Mouse (Mus musculus): ENCODE data around the gene Hivep1. TPM values are rescaled to one million over a fixed set of nuclear protein-coding genes. Genes with fewer than 3 reads are reported as not detected.

Gene Hivep1
- total RNA-seq, 2 experiments from 2014 or later: 53.9 TPM

DNA sequence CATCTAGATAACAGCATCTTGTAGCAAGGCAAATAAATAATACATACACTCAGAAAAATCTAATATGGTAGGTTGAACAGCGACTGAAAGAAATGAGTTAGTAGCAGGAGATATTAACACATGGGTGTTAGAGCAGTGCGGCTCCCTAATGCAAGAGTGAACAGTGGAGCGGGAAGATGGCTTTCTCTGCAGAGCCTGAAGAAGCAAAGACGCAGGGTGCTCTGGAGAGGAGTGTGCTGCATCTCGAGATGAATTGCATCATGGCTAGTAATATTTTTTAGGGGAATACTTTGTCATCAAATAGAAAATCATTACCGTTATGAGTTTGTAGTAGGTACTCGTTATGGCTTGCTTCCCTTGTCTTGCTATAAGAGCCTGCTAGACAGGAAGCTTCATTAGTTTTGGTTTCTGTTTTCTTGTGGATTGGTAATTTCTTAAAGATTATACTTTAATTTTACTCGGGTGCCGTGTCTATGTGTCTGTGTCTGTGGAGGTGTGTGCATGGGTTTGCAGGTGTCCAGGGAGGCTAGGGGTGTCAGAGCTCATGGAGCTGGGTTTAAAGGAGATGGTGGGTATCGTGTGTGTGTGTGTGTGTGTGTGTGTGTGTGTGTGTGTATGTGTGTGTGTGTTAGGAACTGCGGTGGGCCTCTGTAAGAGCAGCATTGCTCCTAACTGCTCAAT lies 51.8 kb downstream of the Hivep1 start:
- DNase-seq (ENCODE audit: low spot score in 2 of 2): no peak
- intact Hi-C loops (cut with DNase I): loop anchor here (5.0 kb wide), 1 partner anchor 51 kb away; the partner anchor contains the start of gene Hivep1

DNA sequence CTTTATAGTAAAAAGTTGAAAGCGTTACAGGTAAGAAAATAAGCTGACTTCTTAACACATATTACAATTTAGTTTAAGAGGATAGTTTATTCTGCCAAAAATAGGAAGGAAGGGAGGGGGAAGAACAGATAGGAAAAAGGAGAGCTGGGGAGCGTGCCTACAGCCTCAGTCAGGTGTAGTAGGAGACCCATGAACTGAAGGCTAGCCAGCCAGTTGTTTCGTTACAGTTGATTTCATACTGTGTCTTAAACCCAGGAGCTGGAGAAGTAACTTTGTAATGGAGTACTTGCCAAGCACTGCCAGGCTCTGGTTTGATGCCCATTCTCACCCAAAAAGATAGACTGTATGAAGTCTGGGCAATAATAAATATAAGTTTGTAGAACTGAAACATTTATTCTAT lies 52.5 kb downstream of the Hivep1 start:
- intact Hi-C loops (cut with DNase I): loop anchor here (5.0 kb wide), 1 partner anchor 52 kb away; the partner anchor contains the start of gene Hivep1
- DNase-seq (ENCODE audit: low spot score in 2 of 2): no peak

DNA sequence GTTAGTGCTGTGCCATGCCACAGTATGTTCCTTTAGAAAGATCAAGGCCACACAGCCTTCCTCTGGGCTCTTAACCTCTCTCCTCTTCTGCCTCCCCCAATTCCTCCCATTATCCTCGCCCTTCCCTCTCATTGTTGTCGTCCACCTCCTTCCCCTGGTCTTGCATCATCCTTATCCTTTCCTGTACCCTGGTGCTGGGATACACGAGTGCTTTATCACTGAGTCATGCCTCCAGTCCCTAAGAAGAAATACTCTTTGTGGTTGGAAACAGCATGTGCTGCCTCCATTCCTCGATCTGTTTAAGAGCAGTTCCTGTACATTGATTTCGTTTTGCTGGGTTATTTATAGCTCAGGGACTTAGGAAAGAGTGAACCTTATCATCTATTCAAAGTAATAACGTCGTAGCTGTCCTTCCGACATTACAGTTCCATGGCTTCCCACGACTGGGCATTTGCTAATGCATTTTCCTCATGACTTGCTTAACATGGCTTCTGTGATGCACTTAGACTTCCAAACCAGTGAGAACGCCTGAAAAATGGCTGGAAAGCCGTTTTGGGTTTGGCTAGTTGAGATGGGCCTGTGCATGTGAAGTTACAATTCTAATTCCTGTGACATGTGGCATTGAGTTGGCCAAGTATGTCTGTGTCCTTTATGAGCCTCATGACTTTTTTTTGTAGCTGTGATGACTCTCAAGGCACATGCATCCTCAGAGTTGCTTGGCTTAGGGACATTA lies 56.8 kb downstream of the Hivep1 start:
- no peak for DNase-seq (ENCODE audit: low spot score in 2 of 2)
- intact Hi-C loops (cut with DNase I): no loop called here

DNA sequence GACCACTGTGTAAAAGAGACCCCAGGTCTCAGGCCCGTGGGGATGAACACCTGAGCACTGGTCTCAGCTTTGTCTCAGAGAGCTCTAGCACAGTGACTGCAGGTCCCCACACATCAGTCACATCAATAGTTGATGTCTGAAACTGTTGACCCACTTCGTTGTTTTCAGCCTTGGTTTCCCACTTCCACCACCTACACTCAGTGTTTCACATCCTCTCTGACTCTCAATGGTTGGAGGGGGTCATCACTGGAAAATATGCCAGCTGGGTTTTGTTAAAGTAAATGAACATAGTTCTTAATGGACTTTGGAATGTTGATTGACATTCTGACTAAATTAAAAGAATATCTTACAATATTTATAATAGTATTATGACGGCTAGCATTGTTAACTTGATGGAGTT lies 58.6 kb downstream of the Hivep1 start:
- DNase-seq (ENCODE audit: low spot score in 2 of 2): no peak

DNA sequence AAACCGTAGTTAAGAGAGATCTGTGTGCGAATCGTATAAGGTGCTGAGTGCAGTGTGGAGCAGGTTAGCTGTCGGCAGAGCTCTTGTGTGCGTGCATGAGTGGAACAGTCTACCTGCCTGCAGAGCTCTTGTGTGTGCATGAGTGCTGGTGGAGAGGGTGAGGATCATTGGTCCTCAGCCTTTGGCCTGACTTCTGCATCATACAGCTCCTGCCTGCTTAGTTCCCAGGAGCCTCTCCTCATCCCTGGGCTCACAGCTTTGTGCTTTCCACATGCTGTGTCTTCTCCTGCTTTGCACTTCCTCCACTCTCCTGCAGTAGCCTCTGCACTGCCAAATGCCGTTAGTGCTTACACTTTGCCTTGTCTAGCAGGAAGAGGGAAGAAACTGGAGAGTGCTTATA lies 60.2 kb downstream of the Hivep1 start:
- DNase-seq (ENCODE audit: low spot score in 2 of 2): no peak
- intact Hi-C loops (cut with DNase I): no loop called here

More for the DNA sequence above, 58.6 kb downstream of the Hivep1 start:
- intact Hi-C loops (cut with DNase I): no loop called here

DNA sequence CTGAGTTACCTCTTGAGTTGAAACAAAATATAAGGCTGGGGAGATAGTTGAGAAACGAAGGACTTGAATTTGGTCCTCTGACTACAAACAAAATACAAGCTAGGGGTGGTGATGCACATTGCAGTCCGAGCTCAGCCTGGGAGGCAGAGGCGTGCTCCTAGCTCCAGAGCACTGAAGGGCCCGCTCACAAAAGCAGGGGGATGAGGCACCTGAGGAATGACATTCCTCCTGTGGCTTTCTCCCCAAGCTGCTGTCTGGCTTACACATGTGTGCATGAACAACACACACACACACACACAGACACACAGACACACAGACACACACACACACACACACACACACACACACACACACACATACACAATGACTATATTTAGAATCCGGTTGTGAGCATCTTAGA lies 60.9 kb downstream of the Hivep1 start:
- intact Hi-C loops (cut with DNase I): no loop called here
- DNase-seq (ENCODE audit: low spot score in 2 of 2): no peak

DNA sequence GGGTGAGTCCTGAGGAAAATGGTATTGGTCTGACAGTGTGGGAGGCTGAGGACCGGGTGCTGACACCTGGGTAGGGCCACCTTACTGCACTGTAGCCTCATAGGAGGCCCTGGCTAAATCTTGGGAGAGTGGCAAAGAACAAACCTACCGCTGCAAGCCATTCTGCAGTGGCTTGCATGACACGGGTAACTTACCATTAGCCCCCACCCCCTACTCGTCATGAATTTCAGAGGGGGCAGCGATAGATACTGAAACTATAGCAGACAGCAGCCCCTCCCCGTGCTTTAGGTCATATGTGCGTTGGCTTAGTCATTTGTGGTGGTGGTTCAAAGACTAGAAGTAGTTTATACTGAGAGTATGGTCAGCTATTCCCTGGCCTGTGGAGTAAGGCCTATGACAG lies 61.8 kb downstream of the Hivep1 start:
- intact Hi-C loops (cut with DNase I): no loop called here
- no peak for DNase-seq (ENCODE audit: low spot score in 2 of 2)

DNA sequence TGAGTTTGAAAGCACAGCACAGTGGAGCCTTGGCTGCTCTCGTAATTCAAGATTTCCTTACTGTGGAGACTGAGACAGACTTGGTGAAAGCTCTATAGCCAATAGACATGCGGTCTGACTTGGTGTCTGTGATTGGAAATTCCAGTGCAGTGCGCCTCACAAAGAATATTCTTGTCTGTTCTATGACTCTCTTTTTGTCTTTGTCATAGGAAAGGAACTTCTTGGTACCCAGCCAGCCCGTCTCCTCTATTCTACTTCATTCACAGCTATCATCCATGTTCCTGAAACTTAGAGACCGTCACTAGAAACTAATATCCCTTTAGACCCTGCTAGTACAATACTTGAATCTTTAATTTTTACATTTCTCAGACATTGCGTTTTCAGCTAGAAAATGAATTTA lies 64.5 kb downstream of the Hivep1 start:
- intact Hi-C loops (cut with DNase I): no loop called here
- no peak for DNase-seq (ENCODE audit: low spot score in 2 of 2)

DNA sequence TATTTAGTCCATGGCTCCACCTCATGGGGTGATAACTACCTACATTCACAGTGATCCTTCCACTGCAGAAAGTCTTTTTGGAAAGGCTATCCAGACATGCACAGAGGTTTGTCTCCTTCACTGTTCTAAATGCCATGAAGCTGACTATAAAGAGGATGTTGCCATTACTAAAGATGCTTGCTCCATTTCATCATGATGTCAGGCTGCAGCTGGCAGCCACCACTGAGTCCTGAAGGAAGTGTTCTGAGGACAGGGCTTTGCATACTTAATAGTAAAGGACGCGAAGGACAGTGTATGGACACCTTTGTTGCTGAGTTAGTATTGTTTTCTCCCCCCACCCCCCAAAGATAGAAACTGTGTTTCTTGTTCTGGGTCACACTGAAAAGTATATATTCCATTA lies 67.2 kb downstream of the Hivep1 start:
- intact Hi-C loops (cut with DNase I): no loop called here

DNA sequence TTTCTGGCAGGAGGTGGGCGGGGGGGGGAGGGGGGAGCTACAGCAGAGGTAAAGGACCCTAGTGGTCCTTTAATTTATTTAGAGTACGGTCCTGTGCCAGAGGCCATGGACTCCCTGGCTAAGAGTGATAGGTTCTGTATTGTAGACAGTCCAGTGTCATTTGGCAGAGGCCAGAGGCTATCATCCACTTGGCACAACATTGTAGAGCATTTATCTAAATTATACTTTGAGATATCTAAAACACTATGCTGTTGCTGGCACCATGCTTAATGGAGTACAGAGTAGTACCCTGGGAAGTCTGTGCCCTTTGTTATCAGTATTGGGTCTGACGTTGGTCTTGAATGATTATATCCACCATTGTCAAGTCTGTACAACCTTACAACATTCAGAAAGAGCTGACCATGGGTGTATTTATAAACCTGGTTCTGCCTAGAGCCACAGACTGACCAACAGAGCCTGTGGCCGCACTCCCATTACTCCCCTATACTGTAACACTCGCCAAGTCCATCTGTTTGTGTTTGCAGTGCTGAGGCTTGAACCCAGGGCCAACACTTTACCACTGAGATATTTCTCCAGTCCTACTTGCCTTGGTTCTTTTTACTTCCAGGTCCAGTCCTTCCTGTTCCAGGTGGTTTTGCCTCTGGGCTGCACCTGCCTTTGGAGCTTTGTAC lies 69.4 kb downstream of the Hivep1 start:
- DNase-seq (ENCODE audit: low spot score in 2 of 2): no peak
- intact Hi-C loops (cut with DNase I): no loop called here

More for the DNA sequence above, 67.2 kb downstream of the Hivep1 start:
- no peak for DNase-seq (ENCODE audit: low spot score in 2 of 2)

DNA sequence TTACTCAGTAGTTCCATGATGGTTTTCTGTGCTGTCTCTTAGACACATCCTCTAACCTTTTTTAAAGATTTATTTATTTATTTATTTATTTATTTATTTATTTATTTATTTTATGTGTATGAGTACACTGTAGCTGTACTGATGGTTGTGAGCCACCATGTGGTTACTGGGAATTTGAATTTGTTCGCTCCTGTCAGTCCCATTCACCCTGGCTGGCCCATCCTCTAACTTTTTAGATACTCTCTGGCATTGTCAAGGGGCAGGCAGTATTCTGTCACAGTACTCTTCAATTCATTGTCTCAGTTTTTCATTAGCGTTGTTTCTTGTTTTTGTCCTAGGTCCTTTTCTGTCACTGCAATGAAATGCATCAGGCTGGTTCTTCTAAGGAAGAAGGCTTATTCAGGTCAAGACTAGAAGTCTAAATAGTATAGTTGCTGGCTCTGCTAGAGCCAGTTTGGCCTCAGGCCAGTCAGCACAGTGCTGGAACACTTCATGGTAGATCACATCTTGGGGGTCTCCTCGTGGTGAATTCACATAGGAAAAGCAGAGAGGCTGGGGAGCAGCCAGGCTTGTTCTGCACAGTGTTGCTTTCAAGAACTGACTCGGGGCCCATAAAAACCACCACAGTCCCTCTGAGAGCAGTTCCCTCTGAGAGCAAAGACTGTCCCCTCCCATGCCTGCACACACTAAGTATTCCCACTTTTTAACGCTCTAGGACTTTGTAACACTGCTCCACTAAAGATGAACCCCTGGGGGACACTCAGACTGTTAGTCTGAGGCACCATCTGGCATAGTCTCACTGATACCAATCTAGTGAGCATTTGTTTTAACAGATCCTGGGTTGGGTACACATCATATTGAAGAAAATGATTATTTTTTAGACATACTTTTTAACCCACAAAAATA lies 70.2 kb downstream of the Hivep1 start:
- no peak for DNase-seq (ENCODE audit: low spot score in 2 of 2)
- intact Hi-C loops (cut with DNase I): no loop called here

DNA sequence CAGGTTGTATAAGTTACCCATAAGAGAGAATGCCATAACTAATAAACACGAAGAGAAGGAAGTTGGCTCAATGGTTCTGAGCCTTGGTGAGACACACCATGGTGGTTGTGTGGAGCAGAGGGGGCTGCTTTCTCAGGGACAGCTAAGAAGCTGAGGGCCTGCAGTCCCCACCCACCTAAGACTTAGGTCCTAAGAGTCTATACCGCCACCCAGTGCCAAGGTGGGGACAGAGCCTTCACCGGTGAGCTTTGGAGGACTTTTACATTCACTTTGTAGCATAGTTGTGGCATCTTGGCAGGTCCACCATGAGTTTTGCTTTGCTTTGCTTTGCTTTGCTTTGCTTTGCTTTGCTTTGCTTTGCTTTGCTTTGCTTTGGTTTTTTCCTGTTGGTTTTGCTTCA lies 92.8 kb downstream of the Hivep1 start:
- intact Hi-C loops (cut with DNase I): no loop called here

DNA sequence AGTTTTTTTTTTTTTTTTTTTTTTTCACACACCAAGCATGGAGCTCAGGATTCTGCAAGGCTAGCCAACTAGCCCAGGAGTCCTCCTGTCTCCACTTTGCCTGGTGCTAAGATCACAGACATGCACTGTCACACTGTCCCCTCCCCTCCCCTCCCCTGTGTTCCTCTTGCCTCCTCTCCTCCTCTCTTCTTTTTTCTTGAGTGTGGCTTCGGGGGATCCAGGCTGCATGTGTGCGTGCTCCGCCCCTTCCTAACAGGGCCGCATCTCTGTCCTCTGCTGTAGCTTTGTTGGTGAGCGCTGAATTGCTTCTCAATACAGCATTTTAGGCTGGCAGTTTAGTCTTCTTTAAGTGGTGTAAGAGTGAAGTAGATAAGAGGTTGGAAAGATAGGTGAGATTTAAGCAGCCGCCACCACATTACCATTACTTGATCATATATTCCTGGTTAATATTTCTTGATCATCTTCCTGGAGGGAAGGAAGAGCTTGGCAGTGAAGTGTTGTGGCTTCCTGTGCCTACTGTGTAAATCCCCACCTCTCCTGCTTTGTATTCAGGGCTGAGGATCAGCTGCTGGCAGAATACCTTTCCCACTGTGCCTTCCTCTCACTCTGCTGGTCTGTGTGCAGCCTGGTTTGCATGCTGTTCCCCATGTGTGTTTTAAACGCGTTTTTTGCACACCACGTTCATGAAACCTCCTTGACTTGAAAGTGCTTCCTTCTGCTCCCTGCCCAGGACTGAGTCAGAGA lies 97.7 kb downstream of the Hivep1 start:
- intact Hi-C loops (cut with DNase I): no loop called here
- no peak for DNase-seq (ENCODE audit: low spot score in 2 of 2)

More for the DNA sequence above, 92.8 kb downstream of the Hivep1 start:
- DNase-seq (ENCODE audit: low spot score in 2 of 2): no peak

DNA sequence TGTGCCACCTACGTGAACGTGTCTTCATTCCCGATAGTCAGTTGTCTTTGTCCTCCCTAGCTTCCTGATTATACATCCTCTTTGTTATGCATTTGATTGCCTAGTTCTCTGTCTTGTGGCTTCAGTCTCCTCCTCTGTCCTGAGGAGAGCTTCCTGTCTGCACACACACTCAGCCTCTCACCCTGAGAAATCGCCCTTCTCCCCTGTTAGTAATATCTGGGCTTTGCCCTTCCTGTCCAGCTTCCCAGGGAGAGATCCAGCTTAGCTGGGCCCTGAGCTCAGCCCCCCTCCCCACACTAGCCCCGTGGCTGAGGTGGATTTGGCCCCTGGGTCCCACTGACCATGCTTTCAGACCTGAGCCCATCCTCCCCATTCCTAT lies 98.2 kb downstream of the Hivep1 start:
- no peak for DNase-seq (ENCODE audit: low spot score in 2 of 2)
- intact Hi-C loops (cut with DNase I): no loop called here

DNA sequence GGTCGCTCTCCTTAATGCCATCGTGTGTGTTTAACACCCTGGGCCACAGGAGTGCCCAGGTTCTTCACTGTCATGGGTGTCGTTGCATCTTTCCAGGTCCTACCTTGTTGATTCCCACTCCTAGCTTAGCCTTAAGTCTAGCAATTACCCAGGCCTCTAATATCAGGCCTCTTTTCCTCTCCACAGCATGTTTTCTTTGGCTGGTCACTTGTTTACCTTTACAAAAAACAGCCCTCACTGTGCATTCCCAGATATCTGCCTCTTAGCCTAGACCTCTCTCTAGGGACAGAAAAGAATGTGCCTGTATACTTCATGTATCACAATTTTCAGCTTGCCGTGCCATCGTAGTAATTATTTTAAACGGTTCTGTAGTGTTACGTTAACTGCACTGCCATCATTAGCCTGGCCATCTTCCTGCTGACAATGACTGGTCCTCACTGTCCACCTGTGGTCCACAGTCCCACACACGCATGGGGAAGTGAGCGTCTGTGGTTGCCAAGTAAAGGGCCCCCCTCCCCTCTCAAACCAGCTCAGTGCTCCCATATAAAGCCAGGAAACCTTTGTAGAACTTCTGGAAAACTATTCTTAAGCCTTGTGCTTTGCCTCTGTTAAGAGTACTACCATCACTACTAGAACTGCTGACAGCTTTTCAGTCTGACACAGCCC lies 98.8 kb downstream of the Hivep1 start:
- DNase-seq (ENCODE audit: low spot score in 2 of 2): no peak
- intact Hi-C loops (cut with DNase I): no loop called here

DNA sequence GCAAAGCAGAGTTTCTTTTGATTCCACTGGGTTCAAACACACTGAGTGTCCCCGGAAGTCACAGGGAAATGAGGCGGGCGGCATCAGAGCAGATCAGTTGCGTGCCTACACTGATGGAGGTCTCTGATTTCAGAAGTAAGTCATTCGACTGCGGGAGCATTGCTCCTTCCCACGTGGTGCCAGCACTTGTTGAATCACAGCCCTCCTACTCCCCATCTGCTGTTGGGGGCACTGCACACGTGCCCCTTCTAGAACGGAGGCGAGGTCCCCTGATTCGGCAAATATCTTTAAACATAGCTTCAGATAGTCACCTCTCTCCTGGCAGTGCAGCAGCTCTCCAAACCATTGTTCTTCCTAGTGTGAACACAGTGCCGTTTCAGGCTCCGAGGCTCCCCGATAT lies 106.4 kb downstream of the Hivep1 start:
- peak; percentile 26 to 46 for DNase-seq (ENCODE audit: low spot score in 2 of 2)
- intact Hi-C loops (cut with DNase I): no loop called here

DNA sequence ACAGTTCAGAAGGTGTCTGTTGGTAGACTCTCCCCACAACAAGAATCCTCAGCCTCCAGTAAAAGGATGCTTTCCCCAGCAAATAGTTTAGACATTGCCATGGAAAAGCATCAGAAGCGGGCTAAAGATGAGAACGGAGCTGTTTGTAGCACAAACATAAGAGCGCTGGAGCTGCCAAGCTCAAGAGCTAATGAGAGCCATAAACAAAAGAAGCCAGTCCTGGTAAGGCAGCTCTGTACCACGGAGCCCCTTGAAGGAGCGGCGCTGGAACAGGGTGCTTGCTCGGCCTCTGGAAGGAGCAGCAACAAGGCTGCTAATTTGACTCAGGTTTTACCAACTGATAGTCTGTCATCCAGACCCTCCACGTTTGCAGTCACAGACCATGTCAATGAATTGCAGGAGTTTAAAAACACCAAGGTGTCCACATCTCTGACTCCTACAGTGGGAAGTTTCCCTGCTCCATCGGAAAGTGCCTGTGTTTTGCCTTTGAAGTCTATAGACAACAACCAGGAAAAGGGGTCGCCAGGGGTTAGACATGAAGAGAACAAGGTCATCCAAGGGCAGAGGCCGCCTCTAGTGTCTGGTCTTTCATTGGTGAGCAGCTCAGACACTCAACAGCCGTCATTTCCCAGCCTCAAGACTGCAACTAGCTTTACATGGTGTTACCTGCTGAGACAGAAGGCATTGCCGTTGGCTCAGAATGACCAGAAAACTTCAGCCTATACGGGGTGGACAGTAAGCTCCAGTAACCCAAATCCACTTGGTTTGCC lies 107.8 kb downstream of the Hivep1 start:
- intact Hi-C loops (cut with DNase I): no loop called here
- DNase-seq (ENCODE audit: low spot score in 2 of 2): peak in 1 of 2 experiments; percentile 21

DNA sequence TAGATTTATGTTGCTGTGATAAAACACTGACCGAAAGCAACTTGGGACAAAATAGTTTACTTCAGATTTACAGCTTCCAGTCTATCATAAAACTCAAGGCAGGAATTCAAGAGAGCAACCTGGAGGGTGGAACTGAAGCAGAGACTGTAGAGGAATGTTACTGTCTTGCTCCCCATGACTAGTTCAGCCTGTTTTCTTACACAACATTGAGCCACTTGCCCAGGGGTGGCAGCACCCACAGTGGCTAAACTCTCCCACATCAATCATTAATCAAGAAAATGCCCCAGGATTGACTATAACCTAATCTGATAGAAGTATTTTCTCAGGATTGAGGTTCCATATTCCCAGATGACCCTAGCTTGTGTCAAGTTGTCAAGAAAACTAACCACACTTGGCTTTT lies 119.0 kb downstream of the Hivep1 start:
- intact Hi-C loops (cut with DNase I): loop anchor here (10.0 kb wide), 1 partner anchor 414 kb away; no protein-coding TSS in a partner anchor
- no peak for DNase-seq (ENCODE audit: low spot score in 2 of 2)
